Mouse (Mus musculus) testis, adult 2 months (tissue): ENCODE measurements around the gene Zfhx3.

Experiments used
- CTCF ChIP-seq: fragments of 200-500 bp; IDR thresholded peaks from 2 replicates; pipeline ENCODE4 v1.5.1; 2012; ENCODE audit warnings: low read depth, mild to moderate bottlenecking, inconsistent platforms, low read length, moderate library complexity; ENCODE audit not compliant: control insufficient read depth, insufficient read depth, insufficient replicate concordance
- POLR2A ChIP-seq: fragments of 200-500 bp; IDR thresholded peaks from 2 replicates; pipeline ENCODE4 v1.6.1; 2012; ENCODE audit warnings: low read depth, mild to moderate bottlenecking, inconsistent platforms, low read length, moderate library complexity; ENCODE audit not compliant: control insufficient read depth

GRCm38 (mm10) chr8:107974451-107974850, 32.0 kb downstream of the Zfhx3 start:
- TF ChIP-seq CTCF, result no peak
- no peak for TF ChIP-seq POLR2A
